Mouse (Mus musculus): ENCODE data around the gene Smarcd3.

Smarcd3 gene

GRCm38 (mm10) chr5:24623986-24624821 is at the start of gene Smarcd3:
TSS of gene Smarcd3 (minus strand) at chr5:24624411.
- DNase-seq = peak; percentile 71

- no peak for DNase-seq
Observed at GRCm38 (mm10) chr5:24661457-24661856, 37.2 kb upstream of the Smarcd3 start.

- no peak for DNase-seq
Observed at GRCm38 (mm10) chr5:24659708-24660423, 35.7 kb upstream of the Smarcd3 start.

- DNase-seq = peak; percentile 60
Observed at GRCm38 (mm10) chr5:24657113-24657512, 32.9 kb upstream of the Smarcd3 start.

GRCm38 (mm10) chr5:24654491-24654890 is 30.3 kb upstream of the Smarcd3 start:
- no peak for DNase-seq

GRCm38 (mm10) chr5:24652780-24653179 is 28.6 kb upstream of the Smarcd3 start:
- DNase-seq = no peak

GRCm38 (mm10) chr5:24651768-24652752 is 27.8 kb upstream of the Smarcd3 start:
- DNase-seq = peak; percentile 92

- DNase-seq = no peak
Observed at GRCm38 (mm10) chr5:24651356-24651755, 27.1 kb upstream of the Smarcd3 start.

- no peak for DNase-seq
Observed at GRCm38 (mm10) chr5:24649701-24650100, 25.5 kb upstream of the Smarcd3 start.

- DNase-seq = no peak
Observed at GRCm38 (mm10) chr5:24649231-24649630, 25.0 kb upstream of the Smarcd3 start.

GRCm38 (mm10) chr5:24645454-24645853 is 21.2 kb upstream of the Smarcd3 start:
- DNase-seq = no peak

- DNase-seq = no peak
Observed at GRCm38 (mm10) chr5:24639081-24639480, 14.9 kb upstream of the Smarcd3 start.

- DNase-seq = no peak
Observed at GRCm38 (mm10) chr5:24638131-24638530, 13.9 kb upstream of the Smarcd3 start.

GRCm38 (mm10) chr5:24636987-24637386 is 12.8 kb upstream of the Smarcd3 start:
- no peak for DNase-seq

- DNase-seq = no peak
Observed at GRCm38 (mm10) chr5:24635526-24636141, 11.4 kb upstream of the Smarcd3 start.

GRCm38 (mm10) chr5:24635093-24635492 is 10.9 kb upstream of the Smarcd3 start:
- no peak for DNase-seq

- no peak for DNase-seq
Observed at GRCm38 (mm10) chr5:24629712-24630111, 5.5 kb upstream of the Smarcd3 start.

- no peak for DNase-seq
Observed at GRCm38 (mm10) chr5:24624822-24625120, 560 bp upstream of the Smarcd3 start.

GRCm38 (mm10) chr5:24623041-24623985 is 898 bp downstream of the Smarcd3 start:
- no peak for DNase-seq

GRCm38 (mm10) chr5:24622386-24623040 is 1.7 kb downstream of the Smarcd3 start:
- no peak for DNase-seq

GRCm38 (mm10) chr5:24620626-24621025 is 3.6 kb downstream of the Smarcd3 start:
- no peak for DNase-seq

Measured in right cerebral cortex, postnatal 4 days (tissue).